Mouse (Mus musculus) yolk sac, embryonic 10.5 days (tissue): ENCODE measurements around the gene Usp6nl.

ENCODE experiments used
- DNase-seq: peaks from one replicate; pipeline ENCODE4 v3.0.0-alpha.2; 2017; ENCODE audit warnings: low spot score

Gene Usp6nl

DNA sequence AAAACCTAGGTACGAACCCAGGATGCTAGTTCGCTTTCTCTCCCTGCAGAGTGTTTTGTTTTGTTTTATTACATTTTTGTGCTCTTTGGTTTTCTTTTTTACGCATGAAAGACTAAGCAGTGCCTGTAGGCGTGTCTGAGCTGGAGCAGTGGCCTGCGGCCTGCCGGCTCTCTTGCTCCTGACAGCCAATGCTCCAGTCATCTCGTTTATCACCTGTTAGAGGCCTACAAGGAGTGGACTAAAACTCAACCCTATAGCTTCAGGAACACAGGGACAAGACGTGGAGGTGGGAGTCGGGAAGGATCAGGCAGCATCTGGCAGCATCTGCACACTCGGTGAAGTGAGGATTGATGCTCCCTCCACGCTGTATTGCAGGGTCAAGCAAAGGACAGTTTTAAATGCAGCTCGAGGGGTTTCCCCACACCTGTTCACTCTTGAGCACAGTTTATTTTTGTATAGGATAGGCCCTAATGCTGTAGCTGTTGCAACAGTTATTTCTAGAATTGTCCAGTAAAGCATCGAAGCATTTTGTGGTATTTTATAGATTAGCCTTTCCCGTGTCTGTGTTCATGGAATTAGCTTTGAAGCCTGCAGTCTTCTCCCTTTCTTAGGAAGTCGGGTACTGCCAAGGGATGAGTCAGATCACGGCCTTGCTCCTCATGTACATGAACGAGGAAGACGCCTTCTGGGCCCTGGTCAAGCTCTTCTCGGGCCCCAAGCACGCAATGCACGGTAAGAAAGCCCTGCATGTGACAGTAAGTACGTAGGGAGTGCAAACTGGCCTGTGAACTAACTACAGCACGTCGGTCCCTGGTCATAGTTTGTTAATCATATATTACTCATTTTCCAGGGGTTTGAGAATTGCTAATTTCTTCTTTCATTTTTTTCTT is 101.4 kb downstream of the Usp6nl start:
- no peak for DNase-seq

DNA sequence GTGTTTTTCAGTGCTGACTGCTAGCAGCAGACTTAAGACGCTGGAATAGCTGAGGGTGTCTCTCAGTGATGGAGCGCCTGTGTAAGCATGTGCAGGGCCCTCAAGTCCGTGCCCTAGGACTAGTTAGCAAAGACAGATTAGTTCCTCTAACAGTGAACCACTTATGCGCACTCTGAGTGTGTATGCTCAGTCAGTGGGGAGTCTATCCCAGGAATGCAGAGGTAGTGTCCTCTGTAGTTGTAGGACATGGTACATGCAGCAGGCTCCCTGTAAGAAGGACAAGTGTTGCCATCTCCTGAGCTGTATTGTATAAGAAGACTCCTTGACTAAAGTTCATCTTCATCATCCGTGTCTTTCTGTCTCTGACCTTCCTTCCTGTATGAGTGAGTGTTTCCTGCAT is 102.4 kb downstream of the Usp6nl start:
- no peak for DNase-seq

DNA sequence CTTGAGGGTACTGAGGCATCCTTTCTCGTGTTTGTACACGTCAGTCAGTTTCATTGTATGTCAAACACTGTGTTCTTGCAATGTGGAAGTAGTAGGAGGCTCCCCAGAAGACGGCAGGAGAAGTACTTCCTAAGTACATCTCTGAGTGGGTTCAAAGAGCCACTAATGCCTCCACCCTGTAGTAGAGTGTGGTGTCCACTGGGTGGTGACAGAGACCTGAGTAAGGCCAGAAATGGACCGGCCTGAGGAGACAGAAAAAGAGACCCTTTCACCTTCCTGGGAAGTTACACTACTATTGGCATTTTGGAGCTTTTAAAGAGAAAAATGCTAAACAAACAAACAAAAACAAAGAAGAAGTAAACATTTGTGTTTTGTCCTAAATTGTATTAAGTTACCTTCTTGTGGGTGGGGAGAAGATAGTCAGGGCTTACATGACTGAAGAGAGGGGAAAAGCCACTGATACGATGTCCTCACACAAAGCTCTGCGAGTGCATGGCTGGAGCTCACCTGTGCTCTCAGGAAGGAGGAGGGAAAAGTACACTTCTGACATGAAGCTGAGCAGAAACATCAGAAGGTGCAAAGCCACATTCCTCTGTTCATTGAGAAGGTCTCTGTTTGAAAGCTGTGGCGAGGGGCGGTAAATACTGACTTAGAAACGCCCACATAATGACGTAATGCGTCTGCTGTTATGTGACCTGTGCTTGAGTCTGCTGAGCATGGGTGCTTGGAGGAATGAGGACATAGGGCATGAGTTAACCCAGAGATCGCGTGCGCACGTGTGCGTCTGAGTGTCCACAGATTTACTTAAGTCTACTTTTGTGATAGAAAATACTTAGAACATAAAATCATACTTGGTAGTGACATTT is 113.9 kb downstream of the Usp6nl start:
- no peak for DNase-seq

DNA sequence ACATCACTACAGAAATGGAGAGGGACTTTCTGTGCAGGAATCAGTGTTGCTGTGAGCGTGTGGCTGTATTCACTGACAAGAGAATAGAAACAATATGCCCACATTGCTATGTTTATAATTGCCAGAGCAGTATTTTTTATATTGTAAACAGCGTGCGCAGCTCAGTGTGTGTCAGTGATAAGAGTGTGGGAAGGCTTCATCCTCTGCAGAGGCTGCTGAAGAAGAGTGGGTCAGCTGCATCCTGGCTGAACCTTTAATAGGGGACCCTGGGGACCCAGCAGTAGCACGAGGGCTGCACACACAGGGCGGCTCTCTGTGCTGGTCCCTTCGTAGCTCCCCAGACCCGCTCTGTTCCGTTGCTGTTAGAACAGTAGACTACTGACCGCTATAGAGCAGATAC is 119.2 kb downstream of the Usp6nl start:
- no peak for DNase-seq

DNA sequence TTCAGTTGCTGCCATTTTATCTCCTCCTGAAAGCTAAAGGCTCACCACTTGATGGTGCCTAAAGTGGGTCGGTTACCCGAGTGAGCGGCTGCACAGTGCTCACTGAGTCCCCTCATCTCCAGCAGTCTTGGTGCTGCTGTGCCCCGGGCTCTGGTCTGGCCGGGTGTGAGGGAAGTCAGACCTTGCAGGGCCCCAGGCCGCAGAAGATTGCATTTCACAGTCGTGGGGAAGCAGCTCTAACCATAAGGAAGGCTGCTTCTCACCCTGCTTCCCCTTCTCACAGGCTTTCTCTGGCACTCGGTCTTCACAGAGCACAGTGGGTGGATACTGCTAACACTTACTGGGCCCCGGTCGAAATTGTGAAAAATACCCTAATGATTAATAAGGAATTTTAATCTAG is 119.8 kb downstream of the Usp6nl start:
- no peak for DNase-seq

DNA sequence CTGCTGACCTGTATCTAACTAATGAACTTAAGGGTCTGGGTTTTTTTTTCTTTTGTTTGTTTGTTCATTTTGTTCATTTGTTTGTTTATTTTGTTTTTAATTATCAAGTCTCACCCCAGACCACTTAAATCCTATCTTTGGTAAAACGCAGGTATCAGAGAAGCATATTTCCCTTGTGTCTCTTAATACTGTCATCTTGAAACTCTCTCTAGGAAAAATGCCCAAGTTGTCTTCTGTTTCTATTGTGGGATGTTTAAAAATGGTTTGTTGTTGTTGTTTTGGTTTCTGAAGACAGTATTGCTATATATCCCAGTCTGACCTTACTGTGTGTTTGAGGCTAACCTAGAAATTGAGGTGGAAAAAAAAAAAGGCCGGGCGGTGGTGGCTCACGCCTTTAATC is 121.5 kb downstream of the Usp6nl start:
- no peak for DNase-seq

DNA sequence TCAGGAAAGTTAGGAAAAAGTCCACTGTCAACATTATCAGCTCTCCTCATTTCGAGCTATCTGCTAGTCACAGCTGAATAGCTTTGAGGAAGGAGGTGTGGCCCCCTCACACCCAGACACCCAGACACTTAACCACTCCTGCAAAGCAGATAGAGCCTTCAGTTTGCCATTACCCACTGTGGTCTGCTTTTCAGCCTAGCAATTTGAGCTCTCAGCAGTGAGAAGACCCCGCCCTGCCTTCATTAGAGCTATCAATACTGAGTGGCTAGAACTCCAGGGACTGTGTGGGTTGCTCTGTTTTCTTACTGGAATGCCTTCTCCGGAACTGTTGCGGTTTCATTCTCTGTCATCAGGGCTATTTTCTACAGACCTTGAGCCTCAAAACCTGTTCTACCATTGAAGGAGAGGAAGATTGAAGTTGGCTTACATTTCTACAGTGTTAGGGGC is 122.3 kb downstream of the Usp6nl start:
- no peak for DNase-seq

DNA sequence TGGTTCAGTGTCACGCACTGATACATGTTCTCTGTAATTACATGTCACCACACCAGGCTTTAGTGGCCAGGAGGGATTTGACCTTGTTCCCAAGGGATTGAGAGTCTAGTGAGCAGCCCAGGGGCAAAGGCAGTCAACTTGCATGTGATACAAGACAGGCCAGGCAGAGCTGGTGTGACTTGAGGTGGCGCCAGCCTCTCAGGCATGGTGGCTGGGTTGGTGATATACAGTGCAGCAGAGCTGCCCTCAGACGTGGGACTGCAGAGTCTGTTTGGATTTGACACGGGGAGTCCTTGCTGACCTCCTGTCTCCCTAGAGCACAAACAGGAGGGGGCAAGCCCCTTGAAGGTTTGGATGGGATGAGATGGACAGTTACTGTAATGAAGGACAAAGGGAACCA is 123.4 kb downstream of the Usp6nl start:
- DNase-seq: no peak

DNA sequence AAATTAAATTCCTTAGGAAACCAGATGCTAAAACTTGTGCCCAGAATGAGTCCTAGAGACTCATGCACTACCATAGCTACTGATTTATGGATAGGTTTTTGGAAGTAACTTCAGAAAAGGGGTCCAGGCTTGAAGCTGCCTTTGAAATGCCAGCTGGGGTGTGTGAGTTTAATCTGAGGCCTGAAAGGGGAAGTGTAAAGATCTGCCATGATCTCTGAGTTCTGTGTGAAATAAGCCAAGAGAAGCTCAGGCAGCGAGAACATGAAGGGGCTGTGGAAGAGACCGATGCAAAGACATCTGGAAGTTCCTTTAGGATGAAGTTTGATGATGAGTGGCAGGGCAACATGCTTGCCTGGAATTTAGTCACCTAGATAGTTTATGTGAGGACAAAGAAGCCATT is 126.4 kb downstream of the Usp6nl start:
- DNase-seq: no peak

DNA sequence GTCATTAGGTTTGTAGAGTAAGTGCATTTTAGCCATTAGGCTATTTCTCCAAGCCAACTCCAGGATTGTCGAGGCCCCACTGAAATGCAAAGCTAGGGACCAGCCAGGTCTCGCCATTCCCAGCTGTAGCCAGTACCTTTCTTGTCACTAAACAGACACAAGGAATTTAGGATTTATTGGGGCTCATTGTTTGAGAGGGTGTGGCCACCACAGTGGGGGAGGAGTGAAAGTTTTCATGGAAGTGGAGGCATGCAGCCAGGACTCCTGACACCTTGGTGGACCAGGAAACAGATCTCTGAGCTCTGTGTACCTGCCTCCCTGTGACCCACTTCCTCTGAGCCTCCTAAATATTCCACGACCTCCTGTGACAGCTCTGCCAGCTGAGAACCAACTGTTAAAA is 127.2 kb downstream of the Usp6nl start:
- no peak for DNase-seq

DNA sequence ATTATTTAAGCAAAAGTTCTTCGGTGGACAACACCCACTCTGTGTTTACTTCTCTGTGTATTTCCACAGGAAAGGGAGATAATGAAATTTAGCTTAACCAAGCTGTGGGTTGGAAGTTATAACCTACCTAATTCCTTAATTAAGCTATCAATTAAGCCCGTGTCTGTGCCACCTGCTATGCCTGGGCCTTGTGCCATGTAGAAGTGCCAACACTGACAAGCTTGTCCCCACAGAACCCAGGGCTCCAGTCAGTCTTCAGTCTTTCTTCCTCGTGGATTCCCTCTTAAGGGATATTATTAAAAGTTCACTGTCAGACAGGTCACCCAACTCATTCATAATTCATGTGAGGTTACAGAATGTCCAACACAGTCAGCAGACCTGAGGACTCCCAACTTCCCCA is 128.1 kb downstream of the Usp6nl start:
- DNase-seq: no peak

DNA sequence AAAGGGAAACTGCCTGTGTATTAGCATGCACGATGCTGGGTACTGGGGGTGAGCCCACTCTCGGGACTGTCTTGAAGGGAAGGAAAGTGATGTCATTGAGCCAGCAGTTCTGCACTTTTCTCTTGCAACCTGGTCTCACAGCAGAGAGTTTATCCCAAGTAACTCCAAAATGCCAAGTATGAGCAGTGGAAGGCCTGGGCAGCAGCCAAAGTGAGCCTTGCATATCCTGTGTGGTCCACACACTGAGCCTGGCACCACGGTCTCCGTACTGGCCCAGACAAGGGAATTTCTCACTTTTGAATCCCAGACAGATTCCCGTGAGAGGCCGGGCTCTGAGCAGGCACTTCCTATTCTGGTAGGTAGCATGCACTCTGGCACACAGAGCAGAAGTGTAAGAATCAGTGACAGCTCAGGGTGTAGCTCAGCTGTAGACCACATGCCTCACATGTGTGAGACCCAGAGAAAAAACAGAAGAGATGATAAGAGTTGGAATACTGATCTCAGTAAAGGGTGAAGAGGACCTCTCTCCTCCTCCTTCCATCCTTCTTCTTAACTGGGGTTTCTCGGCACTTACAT is 132.6 kb downstream of the Usp6nl start:
- DNase-seq: no peak

DNA sequence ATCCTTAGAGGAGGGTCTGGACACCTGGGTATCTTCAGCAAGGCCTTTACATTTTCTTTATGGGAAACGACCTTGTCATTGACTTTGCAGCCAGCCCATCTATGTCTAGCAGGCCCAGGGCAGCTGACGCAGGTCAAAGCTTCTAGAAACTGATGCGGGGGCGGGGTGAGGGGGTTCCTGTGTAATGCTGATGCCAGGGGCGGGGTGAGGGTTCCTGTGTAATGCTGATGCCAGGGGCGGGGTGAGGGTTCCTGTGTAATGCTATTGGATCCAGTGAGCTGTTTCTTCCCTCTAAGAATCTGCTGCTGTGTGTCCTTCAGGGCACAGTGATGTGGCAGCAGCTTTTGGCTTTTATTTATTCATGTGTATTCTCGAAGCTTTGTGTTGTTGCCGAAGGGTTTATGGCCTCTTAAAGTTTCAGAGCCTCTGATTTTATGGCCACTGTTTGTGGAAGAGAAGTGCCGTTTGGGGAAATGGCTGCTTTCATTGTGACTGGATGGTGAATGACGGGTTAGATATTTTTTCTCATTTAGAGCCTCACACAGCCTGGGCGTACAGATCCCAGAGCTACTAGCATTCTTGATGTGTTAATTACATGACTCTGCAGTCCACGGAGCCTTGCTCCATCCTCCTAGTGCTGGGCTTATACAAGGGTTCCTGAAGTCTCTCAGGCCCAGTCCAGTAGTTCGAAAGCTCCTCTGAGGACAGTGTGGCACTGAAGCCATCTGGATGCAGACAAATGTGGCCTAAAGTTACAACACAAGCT is 137.0 kb downstream of the Usp6nl start:
- no peak for DNase-seq

DNA sequence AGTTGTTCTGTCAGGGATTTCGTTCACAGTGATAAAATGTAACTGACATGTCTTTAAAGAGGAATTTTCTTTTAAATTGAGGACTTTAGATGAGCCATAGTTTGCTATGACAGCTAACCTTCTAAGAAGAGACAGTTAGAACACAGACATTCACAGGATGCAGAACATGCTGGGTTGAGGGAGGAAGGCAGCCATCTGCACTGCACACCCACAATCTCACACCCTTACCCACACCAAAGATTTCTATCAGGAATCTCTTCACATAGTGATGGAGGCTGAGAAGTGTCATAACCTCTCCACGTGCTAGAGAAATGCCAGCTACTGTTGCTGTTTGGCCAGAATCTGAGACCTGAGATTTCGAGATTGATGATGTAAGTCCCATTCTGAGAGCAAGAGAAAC is 139.8 kb downstream of the Usp6nl start:
- no peak for DNase-seq

DNA sequence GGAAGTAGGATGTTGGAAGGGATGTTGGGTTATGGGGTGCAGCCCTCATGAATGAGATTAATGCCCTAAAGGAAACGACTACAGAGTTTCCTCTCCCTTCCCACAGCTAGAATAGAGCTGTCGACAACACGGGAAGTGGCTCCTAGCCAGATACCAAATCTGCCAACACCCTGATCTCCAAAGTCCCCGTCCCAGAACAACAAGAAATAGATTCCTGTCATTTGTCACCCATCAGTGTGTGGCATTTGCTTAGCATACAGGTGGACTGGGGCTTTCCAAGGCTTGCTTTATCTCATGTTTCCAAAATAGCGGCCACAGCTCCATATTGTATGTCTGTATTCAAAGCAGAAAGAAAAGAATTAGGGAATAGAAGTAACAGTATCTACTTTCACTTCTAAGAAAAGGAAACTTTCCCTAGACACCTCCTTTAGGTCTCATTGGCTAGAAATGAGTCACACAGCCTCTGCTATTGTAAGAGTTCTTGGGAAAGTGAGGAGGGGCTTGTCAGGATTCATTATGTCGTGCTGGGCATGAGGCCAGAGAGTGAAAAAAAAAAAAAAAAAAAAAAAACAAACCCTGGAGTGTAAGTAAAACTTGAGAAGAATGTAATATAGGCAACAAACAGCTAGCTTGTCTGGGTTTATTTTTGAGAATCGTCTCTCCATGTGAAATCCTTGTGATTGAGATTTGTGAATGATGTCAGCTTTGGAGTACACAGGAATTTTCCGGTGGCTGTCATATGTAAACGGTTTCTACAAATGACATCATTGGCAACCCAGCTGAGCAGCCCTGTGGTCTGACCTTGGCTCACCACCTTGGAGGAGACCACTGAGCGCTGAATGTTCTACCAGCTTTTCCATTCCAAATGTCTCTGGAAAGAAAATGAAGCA is 141.6 kb downstream of the Usp6nl start:
- no peak for DNase-seq

DNA sequence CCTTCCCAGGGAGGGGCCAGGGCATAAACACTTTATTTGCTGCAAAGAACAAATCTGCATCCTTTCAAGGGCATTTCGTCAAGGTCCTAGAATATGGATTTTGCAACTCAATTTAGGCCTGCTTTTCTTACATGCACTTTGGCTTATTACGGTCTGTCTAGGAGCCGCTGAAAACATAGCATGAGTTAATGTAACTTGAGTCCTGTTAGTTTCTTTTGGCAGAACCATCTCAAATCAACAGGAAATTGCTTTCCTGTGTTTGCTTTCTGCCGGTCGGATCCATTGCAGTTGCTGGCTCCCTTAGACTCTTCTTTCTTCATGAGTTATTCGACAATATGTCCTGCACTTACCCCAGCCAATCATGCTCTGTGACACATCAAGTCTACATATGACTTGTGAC is 143.9 kb downstream of the Usp6nl start:
- DNase-seq: no peak

DNA sequence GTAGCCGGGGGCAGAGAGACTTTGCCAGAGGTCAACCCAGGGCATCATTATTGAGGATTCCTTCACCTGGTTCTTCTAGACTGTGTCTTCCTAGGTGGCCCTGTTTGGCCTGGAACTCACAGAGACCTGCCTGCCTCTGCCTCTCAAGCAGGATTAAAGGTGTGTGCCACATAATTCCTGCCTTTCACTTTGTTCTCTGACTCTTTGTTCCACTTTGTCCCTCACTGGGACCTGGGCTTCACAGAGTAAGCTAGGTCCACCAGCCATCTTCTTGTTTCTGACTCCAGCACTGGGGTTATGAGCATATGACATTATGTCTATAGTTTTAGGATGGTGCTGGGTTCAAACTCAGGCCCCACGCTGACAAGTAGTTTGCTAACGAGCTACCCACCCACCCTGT is 144.9 kb downstream of the Usp6nl start:
- DNase-seq: no peak

DNA sequence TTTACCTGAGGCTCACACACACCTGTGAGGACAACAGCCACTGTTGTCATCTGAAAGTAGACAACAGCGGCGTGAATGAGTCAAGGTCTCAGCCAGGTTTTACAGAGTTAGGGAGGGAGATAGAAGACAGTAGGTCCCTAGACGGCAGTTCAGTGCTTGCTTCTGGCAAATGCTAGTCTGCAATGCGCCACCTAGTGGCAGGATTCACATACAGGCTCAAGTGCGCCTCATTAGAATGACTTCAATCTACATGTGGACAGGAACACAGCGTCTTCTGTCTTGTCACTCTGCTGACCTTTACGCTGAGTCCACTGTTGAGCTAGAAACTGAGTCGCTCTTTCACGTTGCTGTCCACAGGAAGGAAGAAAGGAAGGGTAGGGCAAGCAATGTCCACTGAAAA is 146.7 kb downstream of the Usp6nl start:
- DNase-seq: peak; percentile 56

DNA sequence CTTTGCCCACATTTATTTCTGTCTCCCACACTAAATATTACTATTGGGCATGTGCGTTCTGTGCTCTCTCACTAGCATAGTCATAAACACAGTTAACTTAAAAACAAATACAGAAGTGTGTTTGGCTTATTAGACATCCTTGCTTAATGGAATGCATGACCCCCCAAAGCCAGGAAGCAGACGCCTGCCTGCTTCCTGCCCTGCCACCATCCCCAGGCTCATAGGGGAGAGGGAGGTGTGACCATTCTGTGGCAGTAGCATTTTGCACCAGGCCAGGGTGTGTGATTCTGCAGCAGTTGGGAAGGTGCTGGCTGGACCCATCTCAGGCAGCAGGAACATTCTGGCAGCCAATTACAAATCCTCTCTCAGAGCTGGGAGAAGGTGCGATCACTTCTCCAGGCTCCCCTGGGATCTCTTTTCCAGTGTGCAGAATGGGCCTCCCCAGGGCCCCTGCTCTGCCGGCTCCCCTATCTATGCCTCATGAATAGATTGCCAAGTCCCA is 148.7 kb downstream of the Usp6nl start:
- no peak for DNase-seq

DNA sequence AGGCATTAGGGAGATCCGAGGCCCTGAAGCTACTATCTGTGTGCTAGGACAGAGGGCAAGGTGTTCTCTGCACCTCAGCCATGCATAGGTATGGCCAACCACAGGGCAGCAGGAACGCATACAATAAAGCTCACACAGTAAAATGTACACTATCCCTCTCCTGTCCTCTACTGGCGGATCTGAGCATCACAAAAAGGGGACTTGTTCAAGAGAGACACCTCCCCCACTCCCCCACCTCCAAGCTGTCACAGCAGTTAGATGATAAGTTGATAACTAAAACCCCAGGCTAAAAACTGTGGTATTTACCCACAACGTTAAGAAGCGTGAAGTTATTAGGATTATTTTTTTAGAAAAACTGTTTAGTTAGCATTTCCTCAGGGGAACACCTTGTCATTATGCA is 151.4 kb downstream of the Usp6nl start:
- DNase-seq: no peak

DNA sequence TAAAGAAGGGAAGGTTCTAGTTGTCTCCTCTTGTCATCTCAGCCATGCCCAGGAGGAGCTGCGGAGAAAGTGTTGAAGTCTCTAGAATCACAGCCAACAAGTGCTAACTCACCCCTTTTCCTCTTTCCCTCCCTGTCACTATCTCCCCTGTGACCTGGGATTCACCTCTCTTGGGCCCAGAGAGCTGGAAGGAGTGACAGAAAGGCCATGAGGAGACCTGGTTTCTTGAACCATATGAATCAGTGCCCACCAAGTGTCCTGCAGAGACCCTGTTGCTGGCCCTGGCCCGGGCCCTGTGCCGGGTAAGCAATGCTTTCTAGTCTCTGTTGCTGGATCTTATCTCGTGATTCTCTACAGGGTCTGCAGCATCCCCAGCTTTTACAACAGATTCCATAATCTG is 155.4 kb downstream of the Usp6nl start:
- no peak for DNase-seq
